Mouse (Mus musculus) left cerebral cortex, adult 9 months (tissue): ENCODE data around the gene Syt16.

Source experiments
- DNase-seq, 2 experiments: peaks; one replicate each; pipeline ENCODE4 v3.0.0; 2022; ENCODE audit warnings: low spot score in 2 of 2

Gene Syt16

DNA sequence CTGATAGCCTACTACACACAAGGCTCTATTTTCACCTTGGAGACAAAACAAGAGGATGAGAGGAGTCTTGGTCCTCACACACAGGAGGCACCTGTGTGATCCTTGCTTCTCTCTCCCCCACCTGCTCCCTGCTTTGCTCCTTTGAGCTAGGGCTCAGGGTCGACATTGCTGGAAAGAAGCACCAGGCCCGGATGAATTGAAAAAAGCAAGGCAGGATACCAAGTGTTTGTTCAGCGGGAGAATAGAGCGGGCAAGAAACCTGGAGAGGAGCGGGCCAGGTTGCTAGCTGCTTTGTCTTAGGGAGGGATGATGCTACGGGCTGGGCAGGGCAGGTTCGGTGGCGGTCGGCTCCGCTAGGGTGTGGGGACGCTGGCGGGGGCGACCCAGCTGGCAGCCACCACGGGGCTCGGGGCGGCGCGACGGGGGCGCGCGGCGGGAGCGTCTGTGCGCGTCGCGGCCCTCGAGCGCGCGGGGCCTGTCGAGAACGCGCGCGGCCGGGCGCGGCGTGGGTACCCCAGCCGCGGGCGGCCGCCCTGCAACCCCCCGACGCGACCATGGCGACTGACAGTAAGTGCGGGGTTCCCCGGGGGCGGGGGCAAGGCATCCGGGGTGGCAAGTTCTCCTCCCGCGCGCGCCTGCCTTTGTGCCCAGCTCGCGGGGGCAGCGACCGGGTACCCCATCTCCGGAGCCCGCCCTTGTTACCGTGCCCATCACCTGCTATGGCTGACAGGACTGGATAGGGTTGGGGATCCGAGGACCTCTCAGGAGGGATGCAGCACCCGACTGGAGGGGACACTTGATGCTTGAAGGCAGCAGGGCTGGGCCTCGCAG, at the start of gene Syt16:
Syt16 (plus strand) TSS at position 365 of the 831 bp plus-strand sequence.
- DNase-seq: peak in 1 of 2 experiments; percentile 43

DNA sequence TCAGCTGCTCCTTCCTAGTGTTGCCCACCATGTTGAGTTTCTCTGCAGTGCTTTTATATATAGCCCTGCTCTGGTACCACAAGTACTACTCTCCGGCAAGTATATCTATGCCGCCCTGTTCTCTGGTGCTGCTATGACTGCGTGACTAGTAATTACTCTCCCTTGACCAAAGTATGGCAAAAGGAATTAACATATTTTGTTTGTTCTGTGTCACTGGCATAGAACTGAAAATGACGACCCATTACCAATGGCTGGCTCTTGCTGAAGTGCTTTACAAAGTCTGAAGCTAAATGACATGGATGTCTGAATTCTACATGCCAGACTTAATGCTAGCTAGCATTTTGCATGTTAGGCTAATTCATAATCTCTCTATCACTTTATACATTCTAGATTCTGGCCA, 49.0 kb upstream of the Syt16 start:
- DNase-seq: no peak

- DNase-seq: peak in 1 of 2 experiments; percentile 39
These were observed 48.0 kb upstream of the Syt16 start for GRCm38 (mm10) chr12:73949318-73950058.

- DNase-seq: peak in 1 of 2 experiments; percentile 20
These were observed 44.6 kb upstream of the Syt16 start for GRCm38 (mm10) chr12:73952879-73953278.

GRCm38 (mm10) chr12:73953420-73954186, 43.9 kb upstream of the Syt16 start:
- DNase-seq: no peak

- no peak for DNase-seq
These were observed 42.7 kb upstream of the Syt16 start for GRCm38 (mm10) chr12:73954785-73955184.

DNA sequence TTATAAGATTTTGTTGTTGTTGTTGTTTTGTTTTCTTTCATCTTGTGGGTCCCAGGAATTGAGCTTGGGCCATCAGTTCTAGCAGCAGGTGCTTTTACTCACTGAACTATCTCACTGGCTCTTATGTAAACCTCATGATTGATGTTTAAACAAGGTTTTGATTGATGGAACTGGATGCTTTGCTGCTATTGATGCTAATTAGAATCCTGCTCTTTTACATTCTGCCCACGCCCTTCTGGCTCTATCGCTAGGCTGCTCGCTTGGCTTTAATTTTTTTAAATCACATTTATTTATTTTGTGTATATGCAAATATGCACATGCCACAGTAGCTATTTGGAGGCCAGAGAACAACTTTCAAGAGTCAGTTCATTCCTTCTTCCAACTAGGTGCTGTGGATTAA, 39.8 kb upstream of the Syt16 start:
- DNase-seq: peak in 1 of 2 experiments; percentile 34

DNA sequence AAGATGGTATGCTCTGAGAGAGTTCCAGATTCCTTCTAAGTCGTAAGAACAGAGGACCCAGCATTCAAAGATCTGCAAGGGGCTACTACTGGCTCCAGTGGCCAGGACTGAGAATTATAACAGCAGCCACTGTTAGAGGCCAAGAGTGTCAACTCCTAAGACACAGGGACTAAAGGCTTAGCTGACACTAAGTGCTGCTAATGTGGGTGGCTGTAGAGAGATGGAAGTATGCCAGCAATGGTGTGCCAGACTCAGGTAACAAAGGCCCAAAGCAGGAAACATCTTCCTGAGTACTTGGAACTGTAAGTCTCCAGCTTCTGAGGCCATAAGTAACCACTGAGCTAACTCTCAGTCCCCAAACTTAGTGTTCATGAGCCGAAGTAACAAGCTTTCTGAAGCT, 38.6 kb upstream of the Syt16 start:
- DNase-seq: no peak

- DNase-seq: peak; percentile 92 to 98
These were observed 32.9 kb upstream of the Syt16 start, which contains the start of gene Snapc1 for GRCm38 (mm10) chr12:73964291-73965281. Gene Snapc1 (plus strand): TSS chr12:73964481.

- no peak for DNase-seq
These were observed 28.3 kb upstream of the Syt16 start for GRCm38 (mm10) chr12:73969142-73969541.

GRCm38 (mm10) chr12:73974584-73974983, 22.9 kb upstream of the Syt16 start:
- DNase-seq: no peak

DNA sequence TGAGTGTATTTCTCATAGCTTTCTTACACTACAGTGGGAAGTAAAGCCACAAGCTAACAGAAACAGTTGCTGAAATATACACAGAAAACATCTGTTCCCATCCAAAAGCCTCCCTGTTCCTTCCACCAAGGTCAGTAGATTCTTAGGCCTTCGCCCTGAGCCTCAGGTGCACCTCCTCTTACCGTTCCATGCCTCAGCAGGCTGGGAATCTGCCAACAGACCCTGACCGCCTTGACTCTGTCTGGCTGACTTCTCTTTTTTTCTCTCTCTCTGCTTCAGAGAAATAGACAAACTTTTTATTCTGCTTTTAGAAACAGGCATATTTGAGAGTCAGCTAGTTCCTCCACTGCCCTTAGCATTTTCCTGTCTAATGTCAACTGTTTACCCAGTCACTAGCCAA, 19.3 kb upstream of the Syt16 start:
- no peak for DNase-seq

GRCm38 (mm10) chr12:73979667-73980066, 17.8 kb upstream of the Syt16 start:
- no peak for DNase-seq

GRCm38 (mm10) chr12:73982533-73982932, 14.9 kb upstream of the Syt16 start:
- peak in 1 of 2 experiments; percentile 83 for DNase-seq

- no peak for DNase-seq
These were observed 11.2 kb upstream of the Syt16 start for GRCm38 (mm10) chr12:73986299-73986698.

- no peak for DNase-seq
These were observed 9.0 kb upstream of the Syt16 start for GRCm38 (mm10) chr12:73988393-73989008.

DNA sequence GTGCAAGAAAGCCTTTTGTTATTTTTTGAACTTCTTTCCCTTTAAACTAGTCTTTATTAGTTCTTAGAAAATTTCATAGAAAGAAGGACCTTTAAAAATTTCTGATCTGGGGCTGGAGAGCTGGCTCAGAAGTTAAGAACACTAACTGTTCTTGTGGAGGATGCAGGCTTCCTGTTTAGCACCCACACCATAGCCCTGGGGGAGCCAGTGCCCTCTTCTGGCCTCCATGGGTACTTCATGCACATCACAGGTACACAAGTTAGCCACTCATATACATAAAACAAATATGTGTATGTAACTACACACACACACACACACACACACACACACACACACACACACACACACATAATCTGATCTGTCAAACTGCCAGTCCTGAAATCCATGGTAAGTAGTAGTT, 7.9 kb upstream of the Syt16 start:
- no peak for DNase-seq

- DNase-seq: peak in 1 of 2 experiments; percentile 55
These were observed 560 bp upstream of the Syt16 start for GRCm38 (mm10) chr12:73996906-73997296.

DNA sequence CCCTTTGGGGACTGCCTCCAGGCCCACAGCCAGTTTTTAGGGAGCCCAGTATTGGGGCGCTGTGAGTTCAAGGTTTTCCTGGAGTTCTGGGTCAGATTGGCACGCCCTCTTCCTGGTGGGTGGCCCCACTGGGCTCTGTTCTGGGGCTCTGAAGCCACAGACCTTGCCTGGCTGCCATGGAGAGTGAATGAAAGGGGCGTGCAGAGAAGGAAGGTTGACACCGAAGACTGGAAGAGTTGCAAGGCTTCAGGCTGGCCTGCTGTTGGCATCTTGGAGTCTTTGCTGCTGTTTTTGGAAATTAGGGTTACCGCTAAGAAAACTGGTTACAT, 631 bp downstream of the Syt16 start:
- DNase-seq: no peak

- DNase-seq: no peak
These were observed 5.0 kb downstream of the Syt16 start for GRCm38 (mm10) chr12:74002449-74002848.
